ENCODE assay signal across 14 mouse cellular contexts in the genomic region with DNA sequence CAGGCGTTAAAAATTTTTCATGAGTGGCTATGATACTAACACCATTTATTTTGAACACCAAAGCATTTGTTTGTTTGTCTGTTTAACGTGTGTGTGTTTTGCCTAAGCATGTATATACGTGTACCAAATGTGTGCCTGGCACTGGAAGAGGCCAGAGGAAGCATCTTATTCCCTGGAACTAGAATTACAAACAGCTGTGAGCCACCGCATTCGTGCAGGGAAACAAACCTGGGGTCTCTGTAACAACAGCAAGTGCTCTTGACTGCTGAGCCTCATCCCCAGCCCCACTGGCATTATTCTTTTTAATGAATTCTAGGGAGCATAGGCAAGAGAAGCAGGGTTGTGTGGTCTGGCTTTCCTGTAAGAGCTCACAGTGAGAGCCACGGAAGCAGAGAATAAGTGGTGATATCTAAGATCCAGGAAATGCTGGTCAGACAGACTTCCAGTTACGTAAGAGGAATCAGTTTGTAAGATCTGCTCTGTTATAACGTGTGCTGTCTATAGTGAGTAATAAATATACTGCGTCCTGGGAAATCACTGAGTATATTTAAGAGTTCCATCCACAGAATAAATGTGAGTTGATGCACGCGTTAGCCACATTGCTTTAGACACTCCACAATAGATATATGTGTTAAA.
DNase-seq lines count a peak whose midpoint lies in the region; ATAC-seq and TF ChIP-seq lines count a peak whose summit lies in the region.
"Had no signal": no experiment of that assay in that cellular context is flagged by ENCODE, and none has a peak within 500 bp of the region (broad histone marks: within the 10 kb centered on the region; RNA-seq: fewer than 3 reads in every experiment).

No protein-coding gene starts in this region.

- ATAC-seq in hindbrain, embryonic 12.5 days (ENCODE audit: low FRiP score) = no peak
- ATAC-seq in hindbrain, embryonic 11.5 days (ENCODE audit: low FRiP score) = no peak
- no peak for ATAC-seq in liver, embryonic 14.5 days (ENCODE audit: insufficient read depth)
- ATAC-seq: forebrain, postnatal 0 days had no signal

- no peaks in the 10 kb centered on the region for H3K36me3 ChIP-seq in hindbrain, embryonic 12.5 days
- H3K36me3 ChIP-seq in hindbrain, embryonic 11.5 days (ENCODE audit: control insufficient read depth, insufficient read depth, low read length) = no peaks in the 10 kb centered on the region
- no peaks in the 10 kb centered on the region for H3K36me3 ChIP-seq in liver, embryonic 14.5 days (replicated peaks; ENCODE audit: control insufficient read depth, insufficient read depth, low read depth)

- H3K9ac ChIP-seq in hindbrain, embryonic 12.5 days = no peak overlapping the region
- H3K9ac ChIP-seq in hindbrain, embryonic 11.5 days (ENCODE audit: low read depth, low read length) = no peak overlapping the region
- H3K9ac ChIP-seq in liver, embryonic 14.5 days (replicated peaks) = no peak overlapping the region
- H3K9ac ChIP-seq: forebrain, postnatal 0 days; lung, embryonic 14.5 days had no signal

- no peak for TF ChIP-seq CTCF in liver, embryonic 14.5 days (IDR thresholded peaks at IDR 0.05; ENCODE audit: low read depth)

- H3K4me2 ChIP-seq in hindbrain, embryonic 12.5 days (replicated peaks) = no peak overlapping the region
- H3K4me2 ChIP-seq in hindbrain, embryonic 11.5 days (replicated peaks; ENCODE audit: low read depth, low read length) = no peak overlapping the region
- H3K4me2 ChIP-seq in liver, embryonic 14.5 days (ENCODE audit: low read depth) = peak overlapping the region; percentile 14
- H3K4me2 ChIP-seq: lung, embryonic 14.5 days had no signal

- H3K27me3 ChIP-seq in hindbrain, embryonic 12.5 days = no peaks in the 10 kb centered on the region
- no peaks in the 10 kb centered on the region for H3K27me3 ChIP-seq in hindbrain, embryonic 11.5 days (ENCODE audit: control insufficient read depth, insufficient read depth, low read length)
- H3K27me3 ChIP-seq in liver, embryonic 14.5 days (ENCODE audit: control insufficient read depth, insufficient read depth, low read length) = no peaks in the 10 kb centered on the region

- no peak overlapping the region for H3K4me3 ChIP-seq in hindbrain, embryonic 12.5 days
- no peak overlapping the region for H3K4me3 ChIP-seq in hindbrain, embryonic 11.5 days (ENCODE audit: low read depth, low read length)
- no peak overlapping the region for H3K4me3 ChIP-seq in brown adipose tissue, adult 24 weeks (ENCODE audit: insufficient read depth, low read depth, low read length)
- H3K4me3 ChIP-seq in liver, embryonic 14.5 days (ENCODE audit: insufficient read depth in 1 of 2, low read depth in 2 of 2, low read length in 2 of 2) = no peak overlapping the region

- TF ChIP-seq EP300 in liver, embryonic 14.5 days (IDR thresholded peaks at IDR 0.05; ENCODE audit: low read depth) = no peak

- DNase-seq in hindbrain, embryonic 11.5 days (ENCODE audit: low spot score) = no peak
- peak; percentile 96 for DNase-seq in 416B (ENCODE audit: low read depth)
- no peak for DNase-seq in liver, embryonic 14.5 days (ENCODE audit: low read depth in 3 of 3, low spot score in 3 of 3)
- no peak for DNase-seq in lung, postnatal 10 days
- no peak for DNase-seq in urinary bladder, adult 18-20 months (ENCODE audit: low spot score in 2 of 2)
- DNase-seq: adrenal gland, adult 2 months; cerebellum, postnatal 14 days; forebrain, postnatal 0 days; gastrocnemius, postnatal 25 days; kidney, adult 9 months; lung, embryonic 14.5 days had no signal

- 67% methylated on average over 11 of the region's 11 CpGs for WGBS in hindbrain, embryonic 12.5 days
- WGBS in hindbrain, embryonic 11.5 days = 72% methylated on average over 11 of the region's 11 CpGs
- WGBS in liver, embryonic 14.5 days (ENCODE audit: insufficient replicate concordance) = 18% methylated on average over 11 of the region's 11 CpGs

- H3K9me3 ChIP-seq in hindbrain, embryonic 12.5 days (replicated peaks) = no peaks in the 10 kb centered on the region
- no peaks in the 10 kb centered on the region for H3K9me3 ChIP-seq in hindbrain, embryonic 11.5 days (ENCODE audit: control insufficient read depth, low read length)
- no peaks in the 10 kb centered on the region for H3K9me3 ChIP-seq in liver, embryonic 14.5 days (ENCODE audit: control insufficient read depth, low read length)

- 0 out of 2 replicates have a peak overlapping the region, but pooled peaks have one; percentile 5 for H3K27ac ChIP-seq in hindbrain, embryonic 12.5 days
- no peak overlapping the region for H3K27ac ChIP-seq in hindbrain, embryonic 11.5 days (ENCODE audit: low read depth, low read length)
- peak overlapping the region; percentile 73 for H3K27ac ChIP-seq in brown adipose tissue, adult 24 weeks (replicated peaks; ENCODE audit: low read depth, low read length)
- peak overlapping the region; percentile 68 for H3K27ac ChIP-seq in liver, embryonic 14.5 days
- H3K27ac ChIP-seq: stomach, postnatal 0 days had no signal

- H3K4me1 ChIP-seq in hindbrain, embryonic 12.5 days = peaks cover 20% of the 10 kb centered on the region
- H3K4me1 ChIP-seq in hindbrain, embryonic 11.5 days (replicated peaks; ENCODE audit: control insufficient read depth, insufficient read depth, low read length) = peaks cover 6% of the 10 kb centered on the region; the same call in 1 of the 2 replicates
- peaks cover 18% of the 10 kb centered on the region for H3K4me1 ChIP-seq in brown adipose tissue, adult 24 weeks (ENCODE audit: control insufficient read depth, insufficient read depth, insufficient read length, low read length)
- peaks cover 74 to 77% of the 10 kb centered on the region in 2 experiments for H3K4me1 ChIP-seq in liver, embryonic 14.5 days (replicated peaks; ENCODE audit: control insufficient read depth in 2 of 2, insufficient read depth in 2 of 2, low read length in 1 of 2)
